9 mouse cellular contexts compared by ENCODE assay signal in genomic region chr3:89388901-89389740, GRCm38 (mm10). TPM values are rescaled to one million over a fixed set of nuclear protein-coding genes. Genes with fewer than 3 reads are reported as not detected.
DNase-seq lines count a peak whose midpoint lies in the region; ATAC-seq and TF ChIP-seq lines count a peak whose summit lies in the region.
"Had no signal": no experiment of that assay in that cellular context is flagged by ENCODE, and none has a peak within 500 bp of the region (broad histone marks: within the 10 kb centered on the region; RNA-seq: fewer than 3 reads in every experiment).

No protein-coding gene starts in this region.

- H3K9me3 ChIP-seq in forebrain, embryonic 14.5 days (replicated peaks; ENCODE audit: control insufficient read depth, low read length) = no peaks in the 10 kb centered on the region
- H3K9me3 ChIP-seq in forebrain, embryonic 11.5 days (ENCODE audit: control insufficient read depth, low read length) = no peaks in the 10 kb centered on the region
- no peaks in the 10 kb centered on the region for H3K9me3 ChIP-seq in midbrain, embryonic 15.5 days
- H3K9me3 ChIP-seq in midbrain, embryonic 10.5 days (replicated peaks) = no peaks in the 10 kb centered on the region
- H3K9me3 ChIP-seq in heart, postnatal 0 days (replicated peaks; ENCODE audit: control insufficient read depth, low read length) = no peaks in the 10 kb centered on the region

- no peak overlapping the region for H3K4me3 ChIP-seq in forebrain, embryonic 14.5 days (ENCODE audit: low read depth, low read length)
- H3K4me3 ChIP-seq in forebrain, embryonic 11.5 days (ENCODE audit: low read depth, low read length) = no peak overlapping the region
- H3K4me3 ChIP-seq in midbrain, embryonic 15.5 days = no peak overlapping the region
- no peak overlapping the region for H3K4me3 ChIP-seq in midbrain, embryonic 10.5 days
- no peak overlapping the region for H3K4me3 ChIP-seq in heart, postnatal 0 days (ENCODE audit: low read depth, low read length)

- no peak for TF ChIP-seq EP300 in heart, postnatal 0 days (IDR thresholded peaks at IDR 0.05; ENCODE audit: low read depth)

- no peak overlapping the region for H3K9ac ChIP-seq in forebrain, embryonic 14.5 days (ENCODE audit: low read length)
- no peak overlapping the region for H3K9ac ChIP-seq in forebrain, embryonic 11.5 days (ENCODE audit: low read length)
- H3K9ac ChIP-seq in midbrain, embryonic 15.5 days = no peak overlapping the region
- no peak overlapping the region for H3K9ac ChIP-seq in heart, postnatal 0 days (replicated peaks; ENCODE audit: low read depth, low read length)

- TF ChIP-seq CTCF in heart, postnatal 0 days (IDR thresholded peaks at IDR 0.05; ENCODE audit: low read depth) = no peak

- no peak overlapping the region for H3K4me2 ChIP-seq in forebrain, embryonic 14.5 days (ENCODE audit: low read length)
- no peak overlapping the region for H3K4me2 ChIP-seq in forebrain, embryonic 11.5 days (ENCODE audit: low read depth, low read length, severe bottlenecking)
- no peak overlapping the region for H3K4me2 ChIP-seq in midbrain, embryonic 15.5 days
- no peak overlapping the region for H3K4me2 ChIP-seq in heart, postnatal 0 days (ENCODE audit: low read depth, low read length)

- WGBS in forebrain, embryonic 14.5 days = 68% methylated on average over 6 of the region's 6 CpGs
- 68% methylated on average over 6 of the region's 6 CpGs for WGBS in forebrain, embryonic 11.5 days
- WGBS in midbrain, embryonic 15.5 days = 71% methylated on average over 5 of the region's 6 CpGs
- WGBS in midbrain, embryonic 10.5 days = 74% methylated on average over 6 of the region's 6 CpGs
- 61% methylated on average over 6 of the region's 6 CpGs for WGBS in heart, postnatal 0 days

- H3K36me3 ChIP-seq in forebrain, embryonic 14.5 days (ENCODE audit: control insufficient read depth, insufficient read depth, low read length) = no peaks in the 10 kb centered on the region
- H3K36me3 ChIP-seq in forebrain, embryonic 11.5 days (ENCODE audit: control insufficient read depth, insufficient read depth, low read length) = no peaks in the 10 kb centered on the region
- H3K36me3 ChIP-seq in midbrain, embryonic 15.5 days (replicated peaks) = no peaks in the 10 kb centered on the region
- no peaks in the 10 kb centered on the region for H3K36me3 ChIP-seq in midbrain, embryonic 10.5 days
- no peaks in the 10 kb centered on the region for H3K36me3 ChIP-seq in heart, postnatal 0 days (replicated peaks; ENCODE audit: control insufficient read depth, insufficient read depth, low read length)

- no peak; the same call in 1 of the 2 replicates for ATAC-seq in forebrain, embryonic 14.5 days
- no peak for ATAC-seq in forebrain, embryonic 11.5 days (replicated peaks; ENCODE audit: low FRiP score)
- peak; percentile 21; the same call in 1 of the 2 replicates for ATAC-seq in midbrain, embryonic 15.5 days (replicated peaks)
- no peak for ATAC-seq in heart, postnatal 0 days (ENCODE audit: insufficient read depth, low read depth)
- ATAC-seq in megakaryocyte progenitor cell, adult 5-6 weeks (replicated peaks; ENCODE audit: poor library complexity) = peak; percentile 20; the same call in 1 of the 2 replicates
- no peak for ATAC-seq in erythroblast, adult 5-6 weeks (replicated peaks; ENCODE audit: low FRiP score, poor library complexity, severe bottlenecking)

- peak; percentile 84 for DNase-seq in forebrain, embryonic 14.5 days (ENCODE audit: low spot score)
- DNase-seq in forebrain, embryonic 11.5 days (ENCODE audit: low spot score) = no peak
- no peak for DNase-seq in midbrain, embryonic 10.5 days (ENCODE audit: low spot score)
- DNase-seq in heart, postnatal 0 days (ENCODE audit: low spot score) = peak; percentile 41
- DNase-seq in urinary bladder, adult 2 months (ENCODE audit: low spot score) = no peak

- no peak overlapping the region for H3K27ac ChIP-seq in forebrain, embryonic 14.5 days (ENCODE audit: low read depth, low read length)
- no peak overlapping the region for H3K27ac ChIP-seq in forebrain, embryonic 11.5 days (ENCODE audit: low read depth, low read length)
- H3K27ac ChIP-seq in midbrain, embryonic 15.5 days = no peak overlapping the region
- H3K27ac ChIP-seq in midbrain, embryonic 10.5 days (replicated peaks) = no peak overlapping the region
- no peak overlapping the region for H3K27ac ChIP-seq in heart, postnatal 0 days (ENCODE audit: low read depth)

- peaks cover 29% of the 10 kb centered on the region for H3K4me1 ChIP-seq in forebrain, embryonic 14.5 days (ENCODE audit: control insufficient read depth, insufficient read depth, low read length)
- H3K4me1 ChIP-seq in forebrain, embryonic 11.5 days (replicated peaks; ENCODE audit: control insufficient read depth, insufficient read depth, low read length) = peaks cover 27% of the 10 kb centered on the region; the same call in 1 of the 2 replicates
- peaks cover 44% of the 10 kb centered on the region for H3K4me1 ChIP-seq in midbrain, embryonic 15.5 days
- H3K4me1 ChIP-seq in midbrain, embryonic 10.5 days = peaks cover 79% of the 10 kb centered on the region
- H3K4me1 ChIP-seq in heart, postnatal 0 days (ENCODE audit: control insufficient read depth, insufficient read depth) = peaks cover 24% of the 10 kb centered on the region

- H3K27me3 ChIP-seq in forebrain, embryonic 14.5 days (replicated peaks; ENCODE audit: control insufficient read depth, insufficient read depth, low read length) = peaks cover 8% of the 10 kb centered on the region; the same call in 1 of the 2 replicates
- H3K27me3 ChIP-seq in forebrain, embryonic 11.5 days (ENCODE audit: control insufficient read depth, insufficient read depth, low read length) = peaks cover 2% of the 10 kb centered on the region
- peaks cover 8% of the 10 kb centered on the region for H3K27me3 ChIP-seq in midbrain, embryonic 15.5 days (replicated peaks)
- H3K27me3 ChIP-seq in midbrain, embryonic 10.5 days (ENCODE audit: low read depth, poor library complexity, severe bottlenecking) = peaks cover 64% of the 10 kb centered on the region
- H3K27me3 ChIP-seq in heart, postnatal 0 days (ENCODE audit: control insufficient read depth, insufficient read depth, low read length) = no peaks in the 10 kb centered on the region

RNA-seq across cellular contexts. Expression of gene Zbtb7b, which starts 5.5 kb away (rescaled TPM):
- polyA plus RNA-seq in forebrain, embryonic 14.5 days (2014; fragmentation: Nextera tagmentation; extraction: Ambion mirVana) = 0.28 and 0.41 TPM in 2 replicates
- polyA plus RNA-seq in forebrain, embryonic 11.5 days (2014; fragmentation: Nextera tagmentation; extraction: Ambion mirVana) = 1.3 and 1.4 TPM in 2 replicates
- polyA plus RNA-seq in midbrain, embryonic 15.5 days (2015; fragmentation: Nextera tagmentation; extraction: Ambion mirVana) = 0.59 and 0.64 TPM in 2 replicates
- polyA plus RNA-seq in midbrain, embryonic 10.5 days (2016; fragmentation: Nextera tagmentation; extraction: Ambion mirVana) = 0.39 and 0.83 TPM in 2 replicates
- 13.8 and 18.4 TPM in 2 replicates for total RNA-seq in heart, postnatal 0 days (2014; rRNA removed; ENCODE audit: low replicate concordance)
- polyA plus RNA-seq in heart, postnatal 0 days (2015; fragmentation: Nextera tagmentation; extraction: Ambion mirVana) = 2.4 and 2.6 TPM in 2 replicates
- total RNA-seq in megakaryocyte progenitor cell, adult 5-6 weeks (2015) = 3.8 and 5.7 TPM in 2 replicates
- total RNA-seq in megakaryocyte progenitor cell, adult 5-6 weeks (2017) = 9.1 and 17.4 TPM in 2 replicates
- 36.4 and 39.5 TPM in 2 replicates for polyA plus RNA-seq in urinary bladder, adult 2 months (2012; rRNA removed)
- 5.8 and 7.7 TPM in 2 replicates for total RNA-seq in erythroblast, adult 5-6 weeks (2015; ENCODE audit: low replicate concordance)
- 5.4 and 15.2 TPM in 2 replicates for total RNA-seq in erythroblast, adult 5-6 weeks (2017; ENCODE audit: low replicate concordance)

RNA-seq across cellular contexts. Expression of gene Lenep, which starts 13.5 kb away (rescaled TPM):
- polyA plus RNA-seq in forebrain, embryonic 14.5 days (2014; fragmentation: Nextera tagmentation; extraction: Ambion mirVana) = not detected in 2 replicates
- polyA plus RNA-seq in forebrain, embryonic 11.5 days (2014; fragmentation: Nextera tagmentation; extraction: Ambion mirVana) = 0.91 and 1.9 TPM in 2 replicates
- 0.22 and 2.3 TPM in 2 replicates for polyA plus RNA-seq in midbrain, embryonic 15.5 days (2015; fragmentation: Nextera tagmentation; extraction: Ambion mirVana)
- polyA plus RNA-seq in midbrain, embryonic 10.5 days (2016; fragmentation: Nextera tagmentation; extraction: Ambion mirVana) = 0.68 and 1.2 TPM in 2 replicates
- not detected in 2 replicates for total RNA-seq in heart, postnatal 0 days (2014; rRNA removed; ENCODE audit: low replicate concordance)
- not detected in 2 replicates for polyA plus RNA-seq in heart, postnatal 0 days (2015; fragmentation: Nextera tagmentation; extraction: Ambion mirVana)
- 1.5 and 2.7 TPM in 2 replicates for total RNA-seq in megakaryocyte progenitor cell, adult 5-6 weeks (2015)
- total RNA-seq in megakaryocyte progenitor cell, adult 5-6 weeks (2017) = 0.21 and 2.6 TPM in 2 replicates
- 1.2 and 1.5 TPM in 2 replicates for polyA plus RNA-seq in urinary bladder, adult 2 months (2012; rRNA removed)
- total RNA-seq in erythroblast, adult 5-6 weeks (2015; ENCODE audit: low replicate concordance) = 0.63 and 3.7 TPM in 2 replicates
- 0.17 TPM in 1 of 2 replicates, not detected in the other for total RNA-seq in erythroblast, adult 5-6 weeks (2017; ENCODE audit: low replicate concordance)
- polyA plus RNA-seq: lung, embryonic 16.5 days had no signal

RNA-seq across cellular contexts. Expression of gene Flad1, which starts 22.5 kb away (rescaled TPM):
- 34.9 and 41.0 TPM in 2 replicates for polyA plus RNA-seq in forebrain, embryonic 14.5 days (2014; fragmentation: Nextera tagmentation; extraction: Ambion mirVana)
- polyA plus RNA-seq in forebrain, embryonic 11.5 days (2014; fragmentation: Nextera tagmentation; extraction: Ambion mirVana) = 28.5 and 31.9 TPM in 2 replicates
- 35.9 and 36.5 TPM in 2 replicates for polyA plus RNA-seq in midbrain, embryonic 15.5 days (2015; fragmentation: Nextera tagmentation; extraction: Ambion mirVana)
- 27.9 and 34.2 TPM in 2 replicates for polyA plus RNA-seq in midbrain, embryonic 10.5 days (2016; fragmentation: Nextera tagmentation; extraction: Ambion mirVana)
- 50.9 and 79.3 TPM in 2 replicates for total RNA-seq in heart, postnatal 0 days (2014; rRNA removed; ENCODE audit: low replicate concordance)
- 46.6 and 50.8 TPM in 2 replicates for polyA plus RNA-seq in heart, postnatal 0 days (2015; fragmentation: Nextera tagmentation; extraction: Ambion mirVana)
- total RNA-seq in megakaryocyte progenitor cell, adult 5-6 weeks (2015) = 9.4 and 11.3 TPM in 2 replicates
- total RNA-seq in megakaryocyte progenitor cell, adult 5-6 weeks (2017) = 12.5 and 18.7 TPM in 2 replicates
- 30.8 and 34.6 TPM in 2 replicates for polyA plus RNA-seq in urinary bladder, adult 2 months (2012; rRNA removed)
- 2.1 and 6.3 TPM in 2 replicates for total RNA-seq in erythroblast, adult 5-6 weeks (2015; ENCODE audit: low replicate concordance)
- 1.8 and 3.1 TPM in 2 replicates for total RNA-seq in erythroblast, adult 5-6 weeks (2017; ENCODE audit: low replicate concordance)

RNA-seq across cellular contexts. Expression of gene Dcst1, which starts 24.1 kb away (rescaled TPM):
- 0.78 and 0.83 TPM in 2 replicates for polyA plus RNA-seq in forebrain, embryonic 14.5 days (2014; fragmentation: Nextera tagmentation; extraction: Ambion mirVana)
- 0.08 and 0.15 TPM in 2 replicates for polyA plus RNA-seq in forebrain, embryonic 11.5 days (2014; fragmentation: Nextera tagmentation; extraction: Ambion mirVana)
- polyA plus RNA-seq in midbrain, embryonic 15.5 days (2015; fragmentation: Nextera tagmentation; extraction: Ambion mirVana) = 0.89 and 0.99 TPM in 2 replicates
- polyA plus RNA-seq in midbrain, embryonic 10.5 days (2016; fragmentation: Nextera tagmentation; extraction: Ambion mirVana) = 0.11 and 0.20 TPM in 2 replicates
- 0.50 TPM in 1 of 2 replicates, not detected in the other for total RNA-seq in heart, postnatal 0 days (2014; rRNA removed; ENCODE audit: low replicate concordance)
- polyA plus RNA-seq in heart, postnatal 0 days (2015; fragmentation: Nextera tagmentation; extraction: Ambion mirVana) = 0.10 and 0.29 TPM in 2 replicates
- total RNA-seq in megakaryocyte progenitor cell, adult 5-6 weeks (2015) = not detected in 2 replicates
- total RNA-seq in megakaryocyte progenitor cell, adult 5-6 weeks (2017) = not detected in 2 replicates
- polyA plus RNA-seq in urinary bladder, adult 2 months (2012; rRNA removed) = 0.07 and 0.33 TPM in 2 replicates
- total RNA-seq in erythroblast, adult 5-6 weeks (2015; ENCODE audit: low replicate concordance) = not detected in 2 replicates
- total RNA-seq in erythroblast, adult 5-6 weeks (2017; ENCODE audit: low replicate concordance) = not detected in 2 replicates

RNA-seq across cellular contexts. Expression of gene Dcst2, which starts 27.3 kb away (rescaled TPM):
- polyA plus RNA-seq in forebrain, embryonic 14.5 days (2014; fragmentation: Nextera tagmentation; extraction: Ambion mirVana) = 0.08 and 0.15 TPM in 2 replicates
- 0.13 TPM in 1 of 2 replicates, not detected in the other for polyA plus RNA-seq in forebrain, embryonic 11.5 days (2014; fragmentation: Nextera tagmentation; extraction: Ambion mirVana)
- 0.14 and 0.17 TPM in 2 replicates for polyA plus RNA-seq in midbrain, embryonic 15.5 days (2015; fragmentation: Nextera tagmentation; extraction: Ambion mirVana)
- polyA plus RNA-seq in midbrain, embryonic 10.5 days (2016; fragmentation: Nextera tagmentation; extraction: Ambion mirVana) = 0.11 and 0.12 TPM in 2 replicates
- 0.39 TPM in 1 of 2 replicates, not detected in the other for total RNA-seq in heart, postnatal 0 days (2014; rRNA removed; ENCODE audit: low replicate concordance)
- 0.07 TPM in 1 of 2 replicates, not detected in the other for polyA plus RNA-seq in heart, postnatal 0 days (2015; fragmentation: Nextera tagmentation; extraction: Ambion mirVana)
- total RNA-seq in megakaryocyte progenitor cell, adult 5-6 weeks (2015) = not detected in 2 replicates
- not detected in 2 replicates for total RNA-seq in megakaryocyte progenitor cell, adult 5-6 weeks (2017)
- 0.24 and 0.41 TPM in 2 replicates for polyA plus RNA-seq in urinary bladder, adult 2 months (2012; rRNA removed)
- total RNA-seq in erythroblast, adult 5-6 weeks (2015; ENCODE audit: low replicate concordance) = not detected in 2 replicates
- total RNA-seq in erythroblast, adult 5-6 weeks (2017; ENCODE audit: low replicate concordance) = not detected in 2 replicates

Comparison
In these comparisons a context has a peak if more than half of its experiments do, and no peak if none do; other contexts are left out.
1. DNase-seq: peak in forebrain, embryonic 14.5 days (single experiment) and heart, postnatal 0 days (single experiment); none in forebrain, embryonic 11.5 days (single experiment), midbrain, embryonic 10.5 days (single experiment) and urinary bladder, adult 2 months (single experiment).
2. ATAC-seq: peak in midbrain, embryonic 15.5 days (single experiment) and megakaryocyte progenitor cell, adult 5-6 weeks (single experiment); none in forebrain, embryonic 14.5 days (single experiment), forebrain, embryonic 11.5 days (single experiment), heart, postnatal 0 days (single experiment) and erythroblast, adult 5-6 weeks (single experiment).
3. RNA of gene Zbtb7b, which starts 5.5 kb away (polyA plus RNA-seq): 36.4 to 39.5 TPM in urinary bladder, adult 2 months; 2.4 to 2.6 TPM in heart, postnatal 0 days, 1.3 to 1.4 TPM in forebrain, embryonic 11.5 days, 0.59 to 0.64 TPM in midbrain, embryonic 15.5 days, 0.39 to 0.83 TPM in midbrain, embryonic 10.5 days and 0.28 to 0.41 TPM in forebrain, embryonic 14.5 days; every median in the first group is over 10 times any median in the second.